Mouse (Mus musculus): ENCODE data around the gene Tdrd9.
A peak's percentile ranks its signal among the peaks of the same experiment; 100 is the strongest.
"Not testable (repeated sequence)": the region's sequence is repeated elsewhere in the genome, so short reads cannot be mapped to it uniquely, and the experiment has no call there.

Tdrd9 gene

DNA sequence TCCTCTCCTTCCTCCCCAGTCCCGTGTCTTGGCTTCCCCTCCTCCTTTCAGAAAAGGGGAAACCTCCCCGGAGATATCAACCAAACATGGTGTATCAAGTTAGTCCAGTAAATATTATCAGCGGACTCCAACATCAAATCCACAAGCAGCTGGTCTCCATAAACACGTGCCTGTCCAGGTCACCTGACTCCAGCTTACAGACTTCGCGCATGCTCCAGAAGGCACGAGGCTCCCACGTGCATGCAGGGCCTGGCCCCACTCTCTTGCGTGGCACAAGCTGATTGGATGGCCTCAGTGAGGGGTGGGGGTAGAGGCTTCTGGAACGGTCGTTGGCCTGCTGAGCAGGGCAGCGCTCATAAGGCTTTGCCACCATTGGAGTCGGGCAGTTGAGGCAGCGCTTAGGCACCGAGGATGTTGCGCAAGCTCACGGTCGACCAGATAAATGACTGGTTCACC, at the start of gene Tdrd9:
Tdrd9 (plus strand) TSS at position 329 of the 456 bp plus-strand sequence.
- no peak for DNase-seq (ENCODE audit: low spot score in 2 of 2)

GRCm38 (mm10) chr12:111923117-111923516, 48.2 kb upstream of the Tdrd9 start:
- no peak for DNase-seq (ENCODE audit: low spot score in 2 of 2)

DNA sequence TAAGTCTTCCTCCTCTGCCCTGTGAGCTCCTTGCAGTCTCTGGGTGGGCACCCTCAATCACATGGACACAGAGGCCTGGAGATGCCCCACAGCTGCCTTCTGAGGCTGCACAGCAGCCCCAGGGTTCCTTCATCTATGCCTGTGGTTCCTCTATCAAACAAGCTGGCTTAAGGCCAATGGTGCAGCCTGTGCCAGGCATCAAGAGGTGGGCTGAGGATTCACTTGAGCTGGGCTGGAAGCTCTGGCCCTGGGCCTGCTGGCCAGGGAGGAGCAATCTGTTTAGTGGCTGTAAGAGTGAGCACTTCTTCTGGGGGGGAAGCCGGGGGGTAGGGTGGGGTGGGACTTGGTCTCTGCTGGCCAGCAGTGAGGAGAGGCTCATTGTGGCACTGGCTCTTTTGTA, 44.0 kb upstream of the Tdrd9 start:
- DNase-seq (ENCODE audit: low spot score in 2 of 2): no peak

GRCm38 (mm10) chr12:111928411-111928966, 42.9 kb upstream of the Tdrd9 start:
- DNase-seq (ENCODE audit: low spot score in 2 of 2): no peak

DNA sequence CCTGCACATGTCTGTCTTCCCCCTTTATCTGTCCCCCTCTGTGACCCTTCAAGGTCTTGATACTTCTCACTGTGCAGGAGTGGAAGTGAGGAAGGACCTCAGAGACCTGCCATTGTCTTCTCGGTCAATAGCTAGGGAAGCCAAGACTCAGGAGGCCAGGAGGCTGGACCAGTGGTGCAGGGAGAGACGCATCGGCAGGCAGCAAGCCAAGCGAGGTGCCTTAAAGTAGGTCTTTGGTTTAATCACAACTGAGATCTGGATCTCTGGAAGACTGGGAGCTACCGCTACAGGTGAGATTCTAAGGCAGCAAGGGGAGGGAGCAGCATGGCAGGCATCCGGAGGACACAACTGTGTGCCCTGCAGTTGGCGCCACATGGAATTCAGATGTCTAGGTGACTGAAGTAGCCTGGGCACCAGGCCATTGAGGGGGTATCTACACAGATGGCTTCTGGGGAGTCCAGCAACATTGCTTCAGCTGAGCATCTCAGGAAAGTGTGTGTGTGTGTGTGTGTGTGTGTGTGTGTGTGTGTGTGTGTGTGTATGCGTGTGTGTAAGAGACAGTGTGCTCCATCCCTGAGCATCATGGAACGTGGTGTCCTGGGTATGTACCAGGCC, 39.8 kb upstream of the Tdrd9 start:
- DNase-seq (ENCODE audit: low spot score in 2 of 2): no peak

DNA sequence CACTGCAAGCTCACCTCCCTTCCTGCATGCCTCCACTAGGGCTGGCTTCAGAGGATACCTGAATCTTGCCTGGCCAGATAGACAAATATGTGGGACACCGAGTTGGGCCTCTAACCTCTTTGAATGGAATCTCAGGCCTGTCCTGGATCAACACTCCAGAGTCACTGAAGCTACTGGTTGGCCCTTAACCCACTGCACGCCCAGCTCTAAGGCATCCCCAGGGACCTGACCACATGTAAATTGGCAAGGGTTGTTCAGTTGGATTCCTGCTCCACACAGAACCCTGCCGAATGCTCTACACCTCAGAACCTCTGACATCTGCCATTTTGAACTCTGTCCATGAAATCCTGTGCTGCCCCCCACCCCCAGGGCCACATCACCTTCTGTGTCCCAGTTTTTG, 38.8 kb upstream of the Tdrd9 start:
- no peak for DNase-seq (ENCODE audit: low spot score in 2 of 2)

DNA sequence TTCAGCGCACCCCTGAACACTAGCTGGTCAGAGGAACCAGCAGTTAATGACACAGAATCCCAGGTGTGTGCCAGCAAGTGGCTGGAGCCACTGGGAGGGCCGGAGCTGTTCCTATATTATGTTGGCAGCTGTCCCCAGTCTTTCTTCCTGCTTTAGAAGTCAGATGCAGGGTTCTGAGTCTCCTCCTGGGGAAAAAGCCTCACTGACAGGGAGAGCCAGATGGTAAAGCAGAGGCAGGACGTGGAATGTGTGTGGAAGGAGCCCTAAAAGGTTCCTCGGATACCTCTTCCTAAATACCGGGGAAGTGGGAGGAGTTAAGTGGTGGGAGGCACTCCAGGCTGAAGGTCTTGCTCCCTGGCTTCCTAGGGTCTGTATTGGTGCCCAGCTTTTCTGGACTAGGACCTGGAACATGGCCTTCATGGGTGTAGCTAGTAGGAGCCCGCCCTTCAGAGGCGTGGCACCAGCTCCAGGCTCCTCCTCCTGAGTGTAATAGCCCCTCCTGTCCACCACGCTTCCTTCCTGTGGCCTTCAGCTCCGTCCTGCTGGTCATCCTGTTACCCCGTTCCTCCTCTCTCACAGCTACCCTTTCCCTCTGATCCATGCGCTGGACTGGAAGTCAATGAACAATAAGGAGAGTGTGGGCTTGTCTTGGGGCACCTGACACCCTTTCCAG, 38.2 kb upstream of the Tdrd9 start:
- DNase-seq (ENCODE audit: low spot score in 2 of 2): no peak

DNA sequence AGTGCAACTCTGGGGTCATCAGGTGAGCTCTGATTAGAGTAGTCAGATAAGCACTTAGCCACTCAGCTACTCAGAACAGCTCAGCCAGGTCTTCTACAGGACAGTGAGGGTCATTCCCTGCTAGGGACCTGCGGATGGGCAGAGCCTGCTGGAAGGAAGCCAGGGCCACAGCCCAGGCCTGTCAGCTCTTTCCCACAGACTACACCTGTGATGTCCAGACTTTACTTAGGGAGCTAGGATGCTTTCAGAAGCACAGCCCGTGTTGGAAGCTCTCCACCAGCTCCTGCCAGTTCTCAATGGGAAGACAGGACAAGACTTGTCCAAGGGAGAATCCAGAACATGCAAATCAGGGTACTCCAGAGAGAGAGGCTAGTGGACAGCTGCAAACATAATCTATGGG, 37.4 kb upstream of the Tdrd9 start:
- no peak for DNase-seq (ENCODE audit: low spot score in 2 of 2)

DNA sequence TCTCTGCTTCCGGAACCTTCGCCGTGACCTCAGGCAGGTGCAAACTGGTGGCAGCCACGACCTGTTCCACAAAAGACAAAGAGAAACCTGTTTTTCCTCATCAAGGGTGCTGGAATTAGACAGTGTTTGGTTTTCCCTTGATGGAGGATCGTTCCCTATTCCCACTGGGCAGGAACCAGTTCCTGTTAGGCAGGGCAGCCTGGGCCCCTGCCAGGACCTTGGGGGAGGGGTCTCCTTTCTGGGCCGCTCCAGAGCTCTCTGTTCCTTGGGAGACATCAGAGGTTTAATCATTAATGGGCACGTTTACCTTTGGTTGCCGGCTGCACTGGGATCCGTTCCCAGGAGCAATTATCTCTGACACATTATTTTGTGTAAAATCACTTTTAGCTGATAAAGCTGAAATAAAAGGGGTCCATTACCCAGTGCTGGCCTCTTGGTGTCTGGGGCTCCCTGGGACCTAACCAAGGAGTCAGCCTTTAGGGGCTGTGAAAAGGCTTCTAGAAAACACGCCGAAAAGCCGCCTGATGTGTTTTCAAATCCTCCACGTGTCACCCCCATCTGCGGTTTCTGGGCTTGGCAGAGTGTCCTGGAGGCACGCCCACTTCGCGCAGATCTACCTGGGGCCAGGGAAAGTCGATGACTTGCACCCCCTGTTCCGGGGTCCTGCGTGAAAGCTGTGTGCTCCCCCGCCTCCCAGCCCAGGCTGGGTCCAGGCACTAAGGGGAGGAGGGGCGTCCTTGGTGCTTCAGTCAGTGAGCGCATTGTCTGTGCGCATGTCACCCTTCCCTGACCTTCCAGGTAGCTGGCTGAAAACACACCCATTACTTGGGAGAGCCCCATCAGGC, 34.4 kb upstream of the Tdrd9 start:
- no peak for DNase-seq (ENCODE audit: low spot score in 2 of 2)

DNA sequence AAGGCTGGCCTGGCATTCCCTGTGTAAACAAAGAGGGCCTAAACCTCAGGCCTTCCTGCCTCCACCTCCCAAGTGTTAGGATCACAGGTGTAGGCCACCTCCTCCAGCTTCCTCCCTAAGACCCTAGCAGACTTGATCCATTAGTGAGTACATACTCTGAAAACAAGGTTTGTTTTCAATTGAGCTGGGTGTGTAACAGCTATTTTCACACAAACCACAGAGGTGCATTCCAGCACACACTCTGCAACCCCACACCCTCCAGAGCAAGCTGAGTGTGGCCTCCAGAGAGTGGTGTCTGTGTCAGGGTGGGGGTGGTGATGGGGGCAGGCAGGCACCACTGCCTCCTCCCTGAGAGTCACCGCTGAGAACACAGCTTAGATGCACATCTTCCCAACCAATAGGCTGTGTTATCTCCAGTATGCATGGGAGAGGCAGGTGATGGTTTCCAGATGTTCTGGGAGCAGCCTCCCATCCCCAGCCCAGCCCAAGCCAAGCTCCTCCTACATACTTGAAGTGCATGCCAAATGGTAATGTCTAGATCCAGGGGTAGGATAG, 32.7 kb upstream of the Tdrd9 start:
- DNase-seq (ENCODE audit: low spot score in 2 of 2): no peak

DNA sequence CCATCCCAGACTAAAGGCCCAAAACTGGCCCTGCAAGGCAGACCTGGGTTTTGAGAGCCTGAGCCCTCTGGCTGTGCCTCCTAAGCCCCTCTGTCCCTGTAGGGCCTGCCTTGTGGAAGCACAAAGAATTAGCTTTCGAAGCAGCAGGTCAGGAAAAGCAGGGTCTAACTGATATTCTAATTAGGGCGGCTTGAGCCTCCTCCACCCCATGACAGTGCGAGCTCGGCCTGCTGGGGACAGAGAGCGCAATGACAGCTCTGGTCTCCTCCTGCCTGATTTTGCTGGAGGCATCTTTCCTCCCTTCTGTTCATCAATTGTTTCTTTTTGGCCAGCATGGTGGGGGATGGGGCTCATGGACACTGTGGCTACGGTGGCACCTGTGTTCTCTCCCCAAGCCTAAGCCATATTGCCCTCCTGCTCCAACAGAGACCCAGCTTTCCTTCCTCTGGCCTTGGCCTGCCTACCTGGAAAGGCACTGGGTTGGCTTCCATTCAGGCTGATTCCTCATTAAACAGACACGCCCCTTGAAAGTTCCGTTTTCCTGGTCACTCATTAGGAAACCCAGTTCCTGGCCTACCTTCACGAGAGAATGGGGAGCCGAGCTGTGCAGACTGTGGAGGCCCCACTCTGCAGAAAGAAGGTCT, 27.8 kb upstream of the Tdrd9 start:
- no peak for DNase-seq (ENCODE audit: low spot score in 2 of 2)

- not testable (repeated sequence) for DNase-seq (ENCODE audit: low spot score in 2 of 2)
These were observed 27.0 kb upstream of the Tdrd9 start for GRCm38 (mm10) chr12:111944065-111944987.

GRCm38 (mm10) chr12:111945115-111945514, 26.2 kb upstream of the Tdrd9 start:
- no peak for DNase-seq (ENCODE audit: low spot score in 2 of 2)

GRCm38 (mm10) chr12:111945765-111946655, 25.3 kb upstream of the Tdrd9 start:
- DNase-seq (ENCODE audit: low spot score in 2 of 2): not testable (repeated sequence)

- DNase-seq (ENCODE audit: low spot score in 2 of 2): peak in 1 of 2 experiments; percentile 65
These were observed 24.6 kb upstream of the Tdrd9 start for GRCm38 (mm10) chr12:111946716-111947115.

DNA sequence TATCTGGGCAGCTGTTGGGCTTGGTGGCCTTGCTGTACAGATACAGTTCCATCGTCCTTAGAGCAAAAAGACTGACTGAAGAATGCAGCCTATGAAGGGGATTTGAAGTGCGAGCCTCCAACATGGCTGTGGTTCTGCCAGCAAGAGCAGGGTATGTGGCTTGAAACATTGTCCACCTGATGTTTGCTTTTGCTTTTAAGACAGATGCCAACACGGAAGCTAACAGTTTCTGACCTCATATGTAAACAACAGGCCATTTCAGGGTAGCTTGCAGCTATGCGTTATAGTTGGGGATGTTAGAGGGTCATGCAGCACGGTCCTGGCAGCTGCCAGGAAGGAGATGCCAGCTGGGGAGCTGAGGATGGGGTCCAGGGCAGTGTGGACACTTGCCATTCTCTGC, 20.9 kb upstream of the Tdrd9 start:
- no peak for DNase-seq (ENCODE audit: low spot score in 2 of 2)

DNA sequence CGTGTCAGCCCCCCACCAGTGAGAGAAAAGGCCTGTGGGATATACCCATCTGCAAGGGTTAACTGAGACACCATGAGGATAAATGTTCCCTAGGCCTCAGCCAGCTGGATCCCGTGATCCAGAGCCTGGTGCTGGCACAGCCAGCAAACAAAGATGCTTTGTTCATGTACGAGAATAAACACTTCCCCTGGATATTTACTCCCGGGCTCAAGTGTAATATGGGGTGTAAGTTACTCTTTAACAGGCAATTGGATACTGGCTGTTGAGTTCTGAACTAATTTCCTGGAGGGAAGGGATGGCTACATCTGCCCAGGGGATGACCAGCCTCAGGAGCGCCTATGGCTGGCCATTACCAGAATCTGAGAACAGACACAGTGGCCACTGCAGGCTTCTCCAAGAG, 19.7 kb upstream of the Tdrd9 start:
- DNase-seq (ENCODE audit: low spot score in 2 of 2): peak in 1 of 2 experiments; percentile 36

DNA sequence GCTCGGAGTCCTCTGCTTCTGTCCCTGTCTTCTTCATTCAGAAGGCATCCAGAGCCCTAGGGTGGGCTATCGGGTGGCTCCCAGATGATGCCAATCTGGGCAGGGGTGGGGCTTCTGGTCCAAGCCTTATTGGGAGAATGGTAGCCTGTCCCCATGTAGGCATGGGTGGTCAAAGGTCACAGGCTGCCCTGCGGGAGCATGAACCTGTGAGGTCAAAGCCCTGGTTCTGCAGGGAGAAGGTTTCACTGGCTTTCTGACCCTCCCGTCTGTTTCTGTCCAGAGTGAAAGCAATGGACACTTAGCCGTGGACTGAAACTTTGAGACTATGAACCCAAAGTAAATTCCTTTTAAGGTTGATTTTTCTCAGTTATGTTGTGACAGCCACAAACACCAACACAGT, 15.2 kb upstream of the Tdrd9 start:
- no peak for DNase-seq (ENCODE audit: low spot score in 2 of 2)

DNA sequence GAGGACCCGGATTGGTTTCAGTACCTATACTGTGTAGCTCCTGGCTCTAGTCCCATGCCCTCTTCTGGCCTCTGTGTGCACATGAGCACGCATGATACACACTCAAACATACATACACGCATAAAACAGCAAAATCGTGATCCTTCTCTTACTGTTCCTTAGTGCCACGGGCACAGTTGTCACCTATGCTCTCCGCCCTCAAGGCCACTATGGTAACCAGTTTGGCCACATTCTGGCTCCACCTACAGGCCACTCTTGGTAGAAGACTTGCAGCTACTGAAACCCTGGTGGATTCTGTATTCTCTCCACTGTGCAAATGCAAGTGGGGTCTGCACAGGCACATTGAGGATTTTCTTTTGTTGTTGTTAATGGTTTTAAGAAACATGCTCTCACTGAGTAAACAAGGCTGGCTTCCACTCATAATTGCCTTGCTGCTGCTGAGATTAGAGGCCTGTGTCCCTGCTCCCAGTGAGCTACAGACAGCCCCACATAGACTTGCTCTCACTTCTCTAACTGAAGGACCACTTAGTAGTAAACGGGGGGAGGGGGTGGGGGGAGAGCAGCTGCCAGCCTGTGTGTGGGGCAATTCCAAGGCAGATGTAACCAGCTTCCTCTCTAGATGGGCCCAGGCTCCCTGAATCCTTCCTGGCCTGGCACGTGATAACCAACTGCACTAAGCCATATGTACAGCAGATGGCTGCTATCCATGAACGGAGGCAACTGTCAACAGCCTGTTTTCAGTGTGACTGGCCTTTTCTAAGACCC, 13.1 kb upstream of the Tdrd9 start:
- DNase-seq (ENCODE audit: low spot score in 2 of 2): peak in 1 of 2 experiments; percentile 80
